Mouse (Mus musculus) embryo, embryonic 11 days (tissue): ENCODE data around the gene Cdk9.

Experiments used
- DNase-seq: peaks from one replicate; pipeline ENCODE4 v3.0.0-alpha.2; 2015

The Cdk9 gene

DNA sequence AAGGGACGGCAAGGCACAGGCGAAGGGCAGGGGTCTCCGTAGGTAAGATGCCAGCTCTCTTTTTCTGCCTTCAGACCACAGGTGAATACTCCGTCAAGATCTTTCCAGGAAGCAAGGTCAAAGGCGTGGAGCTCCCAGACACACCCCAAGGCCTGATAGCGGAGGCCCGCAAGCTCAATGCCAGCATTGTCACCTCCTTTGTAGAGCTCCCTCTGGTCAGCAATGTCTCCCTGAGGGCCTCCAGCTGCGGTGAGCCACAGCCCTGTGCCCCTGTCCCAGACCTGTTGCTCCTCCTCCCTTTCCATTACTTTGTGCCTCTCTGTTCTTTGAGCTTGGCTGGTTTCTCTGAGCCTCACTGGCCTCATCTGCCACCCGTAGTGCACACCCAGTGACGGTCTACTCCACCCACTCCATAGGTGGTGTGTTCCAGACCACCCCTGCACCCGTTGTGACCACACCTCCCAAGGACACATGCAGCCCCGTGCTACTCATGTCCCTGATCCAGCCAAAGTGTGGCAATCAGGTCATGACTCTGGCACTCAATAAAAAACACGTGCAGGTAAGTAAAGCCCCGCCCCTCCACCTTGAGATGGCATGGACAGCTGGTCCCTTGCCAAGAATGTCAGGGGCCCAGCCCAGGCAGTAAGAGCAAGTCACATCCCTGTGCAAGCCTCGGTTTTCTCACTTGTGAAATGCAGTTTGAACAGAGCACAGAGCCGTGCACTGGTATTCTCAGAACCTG is 39.5 kb downstream of the Cdk9 start:
- DNase-seq = no peak

DNA sequence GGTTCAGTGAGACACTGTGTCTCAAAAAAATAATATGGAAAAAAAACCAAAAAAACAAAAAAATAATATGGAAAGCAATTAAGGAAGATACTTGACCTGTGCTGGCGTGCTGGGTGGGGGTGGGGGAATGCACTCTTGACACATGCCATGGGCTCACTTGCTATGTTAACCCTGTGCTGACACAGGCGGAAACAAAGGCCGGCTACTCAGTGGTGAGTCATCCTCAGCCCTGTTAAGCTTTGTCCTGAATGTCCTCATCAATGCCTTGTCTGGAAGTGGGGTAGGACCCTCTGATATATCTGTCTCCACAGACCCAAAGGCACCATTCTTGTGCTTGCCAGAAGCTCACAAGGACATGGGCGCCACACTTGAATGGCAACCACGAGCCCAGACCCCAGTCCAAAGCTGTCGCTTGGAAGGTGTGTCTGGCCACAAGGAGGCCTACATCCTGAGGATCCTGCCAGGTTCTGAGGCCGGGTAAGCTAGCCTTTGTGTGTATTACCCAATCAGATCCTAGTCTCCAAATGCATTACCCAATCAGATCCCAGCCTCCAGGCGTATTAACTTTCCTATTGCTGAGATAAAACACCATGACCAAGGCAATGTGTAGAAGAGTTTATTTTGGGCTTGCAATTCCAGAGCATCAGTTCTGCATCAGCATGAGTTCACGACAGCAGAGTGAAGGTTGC is 40.8 kb downstream of the Cdk9 start:
- no peak for DNase-seq

DNA sequence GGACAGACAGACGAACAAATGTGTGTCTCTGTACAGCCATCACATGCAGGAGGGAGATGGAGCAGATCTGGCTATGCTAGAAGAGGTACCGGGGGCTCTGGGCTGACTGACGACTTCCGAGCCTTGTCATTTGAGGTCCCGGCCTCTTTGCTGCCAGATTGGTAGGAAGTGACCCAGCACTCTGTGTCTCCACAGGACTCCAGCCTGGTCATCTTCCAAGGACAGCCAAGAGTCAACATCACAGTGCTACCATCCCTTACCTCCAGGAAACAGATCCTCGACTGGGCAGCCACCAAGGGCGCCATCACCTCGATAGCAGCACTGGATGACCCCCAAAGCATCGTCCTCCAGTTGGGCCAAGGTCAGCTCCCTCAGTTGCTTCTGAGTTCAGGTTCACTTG is 41.7 kb downstream of the Cdk9 start:
- no peak for DNase-seq

DNA sequence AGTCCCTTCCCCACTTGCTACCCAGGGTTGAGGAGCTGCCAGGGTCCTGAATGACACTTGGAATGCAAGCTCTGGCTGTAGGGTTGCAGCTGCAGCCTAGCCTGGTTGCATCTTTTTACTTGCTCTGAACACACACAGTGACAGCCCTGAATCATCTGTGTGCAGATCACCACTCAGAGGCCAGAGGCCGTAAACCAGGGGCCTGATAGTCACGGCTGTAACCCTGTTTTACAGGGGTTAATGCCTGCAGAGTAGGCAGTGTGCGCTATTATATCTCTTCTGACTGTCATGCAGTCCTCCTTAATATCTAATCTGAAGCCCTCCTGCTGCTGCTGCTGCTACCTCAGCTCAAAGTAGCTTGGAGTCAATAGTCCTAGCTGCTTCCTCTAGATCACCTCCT is 43.0 kb downstream of the Cdk9 start:
- no peak for DNase-seq

DNA sequence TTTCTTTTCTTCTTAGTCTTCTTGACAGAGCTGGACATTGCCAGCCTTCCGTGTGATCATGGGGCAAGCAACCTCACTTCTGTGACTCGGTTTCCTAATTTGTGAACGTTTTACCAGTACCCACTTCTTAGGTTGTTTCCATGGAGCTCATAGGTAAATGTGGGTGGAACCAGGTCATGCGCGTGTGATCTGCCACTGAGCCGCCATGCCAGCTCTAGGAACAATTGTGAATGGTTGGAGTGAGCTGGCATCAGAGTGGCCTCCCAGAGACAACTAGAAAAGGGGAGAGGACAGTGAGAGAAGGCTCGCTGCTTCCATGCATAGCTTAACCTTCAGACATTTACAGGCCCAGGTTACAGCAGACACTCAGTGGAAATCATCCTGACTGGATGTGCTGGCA is 44.7 kb downstream of the Cdk9 start:
- no peak for DNase-seq

DNA sequence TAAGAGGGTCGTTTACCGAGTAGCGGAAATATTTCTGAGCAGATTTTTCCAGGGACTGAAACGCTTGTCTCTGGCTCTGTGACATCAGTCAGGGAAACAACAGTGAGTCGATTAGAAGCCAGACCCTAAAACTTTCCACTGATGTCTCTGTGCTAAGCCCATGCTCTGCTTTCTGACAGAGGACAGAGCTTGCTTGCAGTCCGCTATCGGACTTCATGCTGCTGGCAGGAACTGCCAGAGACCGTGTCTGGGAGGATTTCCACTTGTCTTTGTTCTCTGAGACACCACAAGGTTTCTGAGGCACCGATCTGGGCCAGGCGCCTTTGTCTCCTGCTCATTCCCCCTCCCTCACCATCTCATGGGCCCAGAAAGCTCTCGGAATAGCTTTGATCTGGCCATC is 45.1 kb downstream of the Cdk9 start:
- no peak for DNase-seq

DNA sequence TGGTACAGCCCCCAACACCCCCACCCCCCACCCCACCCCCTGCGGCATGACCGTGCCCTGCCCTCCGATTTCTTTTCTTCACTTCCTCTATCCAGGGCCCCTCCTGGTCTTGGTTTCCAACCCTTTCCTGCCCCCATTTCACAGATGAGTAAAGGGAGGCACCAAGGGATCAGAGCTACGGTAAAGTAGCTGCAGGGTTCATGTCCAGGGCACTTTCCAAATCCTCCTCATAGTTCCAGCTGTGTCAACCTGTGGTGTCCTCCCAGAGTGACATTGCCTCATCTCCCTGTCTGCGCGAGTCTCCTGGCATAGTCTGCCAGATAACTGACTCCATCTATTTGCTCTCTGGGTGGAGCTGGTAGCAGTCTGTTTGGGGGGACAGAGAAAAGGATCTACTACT is 47.0 kb downstream of the Cdk9 start:
- DNase-seq = no peak

DNA sequence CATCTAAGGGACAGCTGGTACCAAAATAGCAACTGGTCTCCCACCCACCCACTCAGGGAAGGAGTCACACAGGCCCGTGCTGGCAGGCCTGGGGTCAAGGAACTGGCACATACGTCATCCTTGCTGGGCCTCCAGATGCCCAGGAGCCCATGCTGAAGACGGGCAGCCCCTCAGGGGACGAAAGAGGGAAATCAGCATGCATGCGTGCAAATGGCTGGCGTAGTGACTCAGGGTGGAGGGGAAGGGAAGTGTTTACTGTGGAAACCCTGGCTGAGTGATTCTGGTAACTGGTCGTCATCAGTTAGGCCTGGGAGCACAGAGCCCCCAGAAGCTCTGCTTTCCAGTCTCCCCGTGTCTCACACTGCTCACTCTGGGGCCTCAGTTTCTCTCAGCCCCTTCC is 47.5 kb downstream of the Cdk9 start:
- DNase-seq = no peak

DNA sequence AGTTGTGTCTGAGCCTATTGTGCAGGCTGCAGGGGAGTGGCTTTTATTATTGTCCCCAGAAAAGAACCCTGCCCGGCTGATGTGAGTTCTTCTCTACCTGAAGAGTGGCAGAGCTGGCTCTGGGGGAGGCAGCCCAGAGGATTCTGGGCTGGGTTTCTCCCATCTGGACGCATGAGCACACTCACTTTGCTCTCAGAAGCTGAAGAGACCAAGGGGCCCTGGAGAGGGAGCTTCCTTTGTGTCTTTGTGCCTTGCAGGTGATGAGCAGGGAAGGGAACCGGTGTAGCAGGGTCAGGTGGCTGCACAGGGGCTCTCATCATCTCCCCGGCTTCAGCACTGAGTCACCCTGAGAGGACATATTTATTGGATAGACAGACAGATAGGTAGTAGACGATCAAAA is 50.6 kb downstream of the Cdk9 start:
- no peak for DNase-seq

DNA sequence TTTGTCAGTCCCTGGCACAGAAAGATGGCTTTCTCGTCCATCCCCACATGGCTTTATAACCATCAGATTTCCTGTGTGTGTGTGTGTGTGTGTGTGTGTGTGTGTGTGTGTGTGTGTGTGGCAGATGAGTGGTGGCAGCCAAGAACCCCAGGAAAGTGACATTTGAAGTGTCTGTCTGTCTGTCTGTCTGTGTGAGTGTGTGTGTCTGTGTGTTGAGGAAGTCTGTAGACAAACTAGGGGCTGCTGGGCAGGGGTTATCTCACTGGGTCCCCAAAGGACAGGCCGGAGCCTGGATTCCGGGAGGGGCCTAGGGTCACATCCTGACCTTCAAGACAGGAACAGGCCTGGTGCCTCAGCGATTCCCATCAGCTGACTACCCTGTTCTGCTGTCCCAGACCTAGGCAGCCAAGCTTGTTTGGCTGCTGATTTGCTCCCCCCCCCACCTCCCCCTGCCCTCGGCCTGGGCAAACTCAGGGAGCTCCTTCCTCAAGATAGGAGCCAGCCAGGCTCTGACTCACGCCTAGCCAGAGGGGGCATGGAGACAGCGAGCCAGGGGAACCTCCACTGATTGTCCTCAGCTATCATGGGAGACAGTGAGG is 51.3 kb downstream of the Cdk9 start:
- DNase-seq = no peak

DNA sequence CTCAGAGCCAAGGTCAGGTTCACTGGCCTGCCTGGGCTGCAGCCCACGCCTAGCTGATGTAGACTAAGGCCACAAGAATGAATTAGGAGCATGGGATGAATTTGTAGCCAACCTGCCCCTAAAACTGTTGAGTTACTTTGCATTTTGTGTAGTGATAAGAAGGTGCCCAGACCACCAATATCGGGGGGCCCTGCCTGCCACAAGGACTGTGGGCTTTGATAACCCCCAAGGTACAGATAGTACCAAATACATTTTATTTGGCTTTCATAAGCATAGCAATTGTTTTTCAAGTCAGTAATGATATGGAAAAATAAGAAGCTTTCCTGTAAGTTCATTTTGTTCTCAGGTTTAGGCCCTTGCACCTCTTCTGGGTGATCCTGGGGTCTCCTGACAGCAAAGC is 54.0 kb downstream of the Cdk9 start:
- no peak for DNase-seq

DNA sequence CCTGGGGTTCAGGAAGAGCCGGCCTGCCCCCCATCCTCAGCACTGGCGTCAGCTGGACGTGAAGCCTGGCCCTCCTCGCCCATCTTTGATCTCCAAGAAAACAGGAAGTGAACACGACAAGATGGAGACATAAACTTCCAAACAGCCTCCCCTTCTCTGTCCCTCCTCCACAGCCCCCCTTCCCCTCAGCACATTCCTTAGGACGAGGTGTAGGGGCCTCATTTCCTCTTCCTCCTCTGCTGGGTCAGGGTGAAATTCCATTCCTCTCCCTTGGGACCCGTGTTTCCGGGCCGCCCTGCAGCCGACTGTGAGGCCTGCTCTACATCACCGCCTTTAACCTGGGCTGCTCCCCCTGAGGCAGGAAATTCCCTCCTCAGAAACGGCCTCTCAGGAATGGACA is 57.0 kb downstream of the Cdk9 start:
- DNase-seq = peak; percentile 73
